Mouse (Mus musculus) bone marrow, adult 2 months (tissue): ENCODE measurements at regions not wholly inside any gene's neighbourhood (a gene's known extent, or its start where the extent isn't known, plus 50 kb on each side); places are given as distances from the start of the nearest gene placed in this dataset.

Experiments used
- CTCF ChIP-seq: fragments of 200-500 bp; IDR thresholded peaks from 2 replicates; pipeline ENCODE4 v1.5.1; 2011; ENCODE audit warnings: low read length, control low read depth; ENCODE audit not compliant: control insufficient read depth, insufficient read depth
- POLR2A ChIP-seq: fragments of 200-500 bp; IDR thresholded peaks from 2 replicates; pipeline ENCODE4 v1.6.1; 2011; ENCODE audit warnings: low read depth, mild to moderate bottlenecking, control low read depth, low read length, borderline replicate concordance; ENCODE audit not compliant: control insufficient read depth

DNA sequence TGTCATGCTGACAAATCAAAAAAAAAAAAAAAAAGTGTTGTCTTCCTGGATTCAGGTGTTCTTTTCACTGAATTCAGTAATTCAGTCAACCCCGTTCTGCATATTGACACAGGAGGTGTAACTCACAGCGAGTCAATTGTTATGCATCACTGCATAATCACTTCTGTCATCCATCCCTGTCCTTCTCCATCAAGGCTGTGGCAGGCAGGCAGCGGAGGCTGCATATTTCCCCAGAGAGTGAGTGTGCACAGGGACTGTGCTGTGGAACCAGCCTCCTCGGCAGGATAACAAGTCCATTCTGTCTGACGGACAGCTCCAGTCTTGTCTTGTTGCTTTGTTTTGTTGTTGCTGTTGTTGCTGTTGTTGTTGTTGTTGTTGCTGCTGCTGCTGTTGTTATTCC, 127.3 kb upstream of the Lmo4 start:
- TF ChIP-seq POLR2A (no peak), CTCF (no peak)
